Mouse (Mus musculus) ZHBTc4 (cell line): Measurements from ENCODE around the gene Vpreb3.
A peak's percentile ranks its signal among the peaks of the same experiment; 100 is the strongest.
"Not testable (repeated sequence)": the region's sequence is repeated elsewhere in the genome, so short reads cannot be mapped to it uniquely, and the experiment has no call there.

Experiments
- DNase-seq: peaks from one replicate; pipeline ENCODE4 v3.0.0-alpha.2; 2011; ENCODE audit warnings: low read depth, low spot score

Vpreb3 gene

GRCm38 (mm10) chr10:75973846-75974245, 31.0 kb downstream of the Vpreb3 start:
- no peak for DNase-seq

DNA sequence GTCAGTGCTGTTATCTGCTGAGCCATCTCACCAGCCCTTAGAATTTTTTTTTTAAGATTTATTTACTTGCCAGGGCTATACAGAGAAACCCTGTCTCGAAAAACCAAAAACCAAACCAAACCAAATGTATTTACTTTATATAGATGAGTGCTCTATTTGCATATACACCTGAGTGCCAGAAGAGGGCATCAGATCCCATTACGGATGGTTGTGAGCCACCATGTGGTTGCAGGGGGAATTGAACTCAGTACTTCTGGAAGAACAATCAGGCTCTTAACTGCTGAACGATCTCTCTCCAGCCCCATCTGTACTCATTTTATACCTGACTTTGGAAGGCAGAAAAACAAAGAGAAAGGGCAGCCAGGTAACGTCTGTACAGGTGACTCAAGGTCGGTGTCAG, 32.4 kb downstream of the Vpreb3 start:
- peak; percentile 88 for DNase-seq

- no peak for DNase-seq
Measured at GRCm38 (mm10) chr10:75978119-75978834, 35.4 kb downstream of the Vpreb3 start.

- no peak for DNase-seq
Measured at GRCm38 (mm10) chr10:75978835-75979157, 35.9 kb downstream of the Vpreb3 start.

GRCm38 (mm10) chr10:75979432-75979831, 36.6 kb downstream of the Vpreb3 start:
- no peak for DNase-seq

DNA sequence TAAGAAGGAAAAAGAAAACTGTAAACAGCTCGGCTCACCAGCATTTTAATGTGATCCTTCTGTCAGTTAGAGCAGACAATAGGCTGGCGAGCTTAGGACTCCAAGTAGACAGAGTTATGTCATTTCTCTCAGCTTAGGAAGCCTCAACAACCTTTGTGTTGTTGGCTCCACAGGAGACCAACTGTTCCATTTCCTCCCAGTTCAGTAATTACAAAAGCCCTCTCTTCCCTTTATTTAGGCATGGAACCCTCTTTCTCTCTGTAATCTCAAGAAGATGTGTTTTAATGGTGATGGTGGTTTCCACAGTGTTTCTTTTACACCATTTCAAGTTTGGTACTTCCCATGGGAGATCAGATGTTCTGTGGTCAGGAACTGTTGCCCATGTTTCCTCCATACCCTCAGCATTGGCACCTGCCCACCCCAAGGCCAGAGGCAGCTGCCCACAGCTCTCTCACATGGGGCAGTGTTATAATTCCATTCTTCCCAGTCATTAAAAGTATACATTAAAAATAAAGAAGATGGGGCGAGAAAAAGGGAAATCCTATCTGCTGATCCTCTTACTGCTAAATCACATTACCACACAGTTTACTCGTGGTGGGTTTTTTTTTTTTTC, 47.7 kb downstream of the Vpreb3 start:
- peak; percentile 65 for DNase-seq

GRCm38 (mm10) chr10:75993616-75994240, 50.9 kb downstream of the Vpreb3 start:
- peak; percentile 87 for DNase-seq

DNA sequence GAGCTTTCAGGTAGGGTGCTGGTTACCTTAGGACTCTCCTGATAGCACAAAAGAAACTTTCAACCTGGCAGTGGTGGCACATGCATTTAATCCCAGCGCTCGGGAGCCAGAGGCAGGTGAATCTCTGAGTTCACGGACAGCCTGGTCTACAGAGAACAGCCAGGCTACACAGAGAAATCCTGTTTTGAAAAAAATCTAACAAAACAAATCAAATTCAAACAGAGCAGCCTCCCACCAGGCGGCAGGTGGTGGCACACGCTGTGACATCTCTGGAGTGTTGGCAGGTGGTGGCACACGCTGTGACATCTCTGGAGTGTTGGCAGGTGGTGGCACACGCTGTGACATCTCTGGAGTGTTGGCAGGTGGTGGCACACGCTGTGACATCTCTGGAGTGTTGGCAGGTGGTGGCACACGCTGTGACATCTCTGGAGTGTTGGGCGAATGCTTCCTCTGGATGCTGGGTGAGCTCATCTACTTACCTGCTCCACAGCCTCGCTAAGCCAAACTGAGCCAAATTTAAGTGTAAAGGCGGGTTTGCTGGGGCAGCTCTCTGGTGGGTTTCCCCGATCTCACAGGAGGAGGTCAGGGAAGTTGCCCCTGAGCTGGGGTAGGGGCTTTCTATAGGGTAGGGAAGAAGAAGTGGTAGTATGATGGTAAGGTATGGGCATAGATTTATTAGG, 51.8 kb downstream of the Vpreb3 start:
- not testable (repeated sequence) for DNase-seq

- no peak for DNase-seq
Measured at GRCm38 (mm10) chr10:75995463-75995862, 52.6 kb downstream of the Vpreb3 start.

DNA sequence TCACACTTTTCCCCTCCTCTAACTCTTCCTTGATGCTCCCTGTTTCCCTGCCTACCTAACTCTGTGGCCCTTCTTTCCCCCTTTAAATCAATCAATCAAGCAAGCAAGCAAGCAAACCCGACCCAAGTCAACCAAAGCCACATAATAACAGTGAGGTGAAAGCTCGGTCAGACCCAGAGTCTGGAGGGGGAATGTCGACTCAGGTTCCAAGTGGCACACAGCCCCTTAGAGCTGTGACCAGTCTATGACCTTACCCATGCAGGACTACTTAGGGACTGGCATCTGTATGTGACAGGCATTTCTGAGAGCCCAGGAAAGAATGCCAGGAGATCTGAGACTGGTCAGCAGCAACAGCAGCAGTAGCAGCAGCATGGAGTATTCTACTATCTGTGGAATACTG, 53.5 kb downstream of the Vpreb3 start:
- no peak for DNase-seq
